Mouse (Mus musculus) urinary bladder, postnatal 36 days (tissue): ENCODE data around the gene Carns1.
"Not testable (repeated sequence)": the region's sequence is repeated elsewhere in the genome, so short reads cannot be mapped to it uniquely, and the experiment has no call there.

ENCODE experiments used
- DNase-seq, 2 experiments: peaks; one replicate each; pipeline ENCODE4 v3.0.0; 2022; ENCODE audit warnings: low spot score in 2 of 2, mixed read lengths in 1 of 2

Gene Carns1

GRCm38 (mm10) chr19:4150567-4151487, 24.5 kb downstream of the Carns1 start:
- no peak for DNase-seq

GRCm38 (mm10) chr19:4149764-4150461, 25.4 kb downstream of the Carns1 start:
- no peak for DNase-seq

GRCm38 (mm10) chr19:4149283-4149682, 26.0 kb downstream of the Carns1 start:
- DNase-seq, result no peak

DNA sequence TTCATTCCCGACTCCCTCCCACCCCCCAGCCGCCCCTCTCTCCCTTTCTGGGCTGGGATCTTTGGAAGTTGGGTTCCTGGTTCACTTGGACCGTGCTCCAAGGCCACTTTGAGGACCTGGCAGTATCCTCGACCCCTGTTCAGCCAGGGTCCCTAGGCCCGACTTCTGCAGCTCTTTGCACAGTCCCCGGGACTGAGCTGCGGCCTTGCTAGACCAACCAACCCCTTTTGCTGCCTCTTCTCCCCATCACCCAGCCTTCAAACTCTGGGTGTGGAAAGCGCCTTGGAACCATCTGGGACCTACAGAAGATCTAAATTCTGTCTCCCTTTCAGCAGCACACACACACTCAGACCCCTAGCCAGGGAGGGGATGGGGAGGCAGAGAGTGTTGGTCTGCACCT, 26.5 kb downstream of the Carns1 start:
- no peak for DNase-seq

DNA sequence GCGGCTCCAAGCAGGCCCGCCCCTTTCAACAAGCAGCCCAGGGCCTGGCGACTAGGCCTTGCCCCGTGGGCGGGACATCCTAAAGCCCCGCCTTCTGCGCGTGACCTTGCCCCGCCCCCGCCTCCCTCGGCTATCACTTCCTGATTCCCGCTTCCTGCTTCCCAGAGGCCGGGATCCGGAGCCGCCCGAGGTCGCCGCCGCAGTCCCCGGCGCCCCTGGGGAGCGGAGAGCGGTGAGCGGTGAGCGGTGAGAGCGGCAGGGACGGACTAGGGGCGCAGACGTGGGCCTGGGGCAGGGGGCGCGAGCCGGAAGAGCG, 26.8 kb downstream of the Carns1 start, which contains the start of gene Coro1b:
Gene Coro1b (plus strand): TSS at position 129 of the 316 bp plus-strand sequence.
- peak; percentile 98 to 99 for DNase-seq

GRCm38 (mm10) chr19:4147782-4148490, 27.3 kb downstream of the Carns1 start:
- no peak for DNase-seq

DNA sequence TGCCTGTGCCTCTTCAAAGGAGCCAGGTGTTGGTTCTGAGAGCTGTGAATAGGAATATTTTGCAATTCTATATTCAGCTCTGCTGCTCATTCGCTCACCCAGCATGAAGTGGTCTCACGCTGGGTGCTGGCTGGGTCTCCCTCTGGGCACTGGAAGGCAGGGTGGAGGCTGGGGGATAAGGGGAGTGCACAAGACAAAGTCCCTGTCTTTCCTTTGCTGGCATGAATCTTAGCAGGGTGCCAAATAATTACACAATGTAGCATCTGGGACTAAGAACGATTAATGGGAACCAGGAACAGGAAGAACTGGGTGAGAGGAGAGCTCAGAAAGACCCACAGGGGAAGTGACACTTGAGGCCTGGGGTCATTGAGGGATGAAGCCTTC, 28.3 kb downstream of the Carns1 start:
- no peak for DNase-seq

GRCm38 (mm10) chr19:4146366-4147021, 28.8 kb downstream of the Carns1 start:
- no peak for DNase-seq

DNA sequence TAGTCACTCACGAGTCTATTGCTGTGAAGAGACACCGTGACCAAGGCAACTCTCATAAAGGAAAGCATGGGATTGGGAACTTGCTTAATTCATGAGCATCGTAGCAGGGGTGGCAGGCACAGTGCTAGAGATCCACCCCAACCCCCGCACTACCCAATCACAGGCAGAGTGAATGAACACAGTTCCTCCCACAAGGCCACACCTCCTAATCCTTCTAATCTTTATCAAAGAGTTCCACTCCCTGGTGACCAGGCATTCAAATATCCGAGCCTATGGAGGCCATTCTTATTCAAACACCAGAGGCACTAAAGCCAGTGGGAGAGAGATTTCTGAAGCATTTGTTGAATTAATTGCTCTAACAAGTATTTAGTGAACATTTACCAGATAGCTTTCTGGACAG, 29.3 kb downstream of the Carns1 start:
- no peak for DNase-seq

DNA sequence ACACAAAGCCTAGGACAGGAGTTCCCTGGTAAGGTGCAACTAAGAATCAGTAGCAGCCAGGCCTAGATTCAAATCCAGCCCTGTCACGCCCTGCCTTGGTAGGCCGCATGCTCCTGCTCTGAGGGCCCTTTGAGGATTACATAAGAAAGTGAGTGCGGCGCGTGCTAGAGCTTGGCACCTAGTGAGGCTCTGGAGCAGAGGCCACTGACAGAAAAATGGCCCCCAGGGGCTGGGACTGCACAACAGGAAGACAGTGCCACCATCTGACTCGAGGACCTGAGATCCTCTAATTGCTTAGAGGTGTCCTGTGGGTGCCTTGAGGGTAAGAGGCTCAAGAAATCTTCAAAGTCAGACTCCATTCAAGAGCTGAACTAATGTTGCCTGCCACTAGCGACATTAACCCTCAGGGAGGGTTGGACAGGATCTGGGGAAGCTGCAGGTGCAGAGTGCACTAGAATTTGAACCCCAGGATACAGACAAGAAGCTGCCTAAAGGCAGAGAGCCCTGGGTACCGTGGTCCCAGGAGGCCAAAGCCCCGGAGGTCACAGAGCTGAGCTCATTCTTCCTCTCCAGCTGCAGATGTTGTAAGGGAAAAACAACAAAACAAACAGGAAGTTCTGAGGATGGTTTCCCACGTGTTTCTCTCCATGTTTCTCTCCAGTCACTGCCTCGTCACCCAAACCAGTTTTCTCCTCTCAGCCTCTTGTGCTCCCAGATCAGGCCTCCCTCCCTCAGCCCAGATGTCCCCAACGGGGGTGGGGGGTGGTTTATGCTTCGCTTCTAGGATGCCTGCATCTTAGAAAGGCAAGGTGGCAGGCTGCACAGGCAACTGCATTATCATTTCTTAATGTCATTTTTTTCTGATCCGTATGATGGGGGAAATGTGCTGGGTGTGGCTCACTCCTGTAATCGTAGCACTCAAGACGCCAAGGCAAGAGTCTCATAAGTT, 30.5 kb downstream of the Carns1 start:
- peak in 1 of 2 experiments; percentile 54 for DNase-seq

GRCm38 (mm10) chr19:4143759-4144268, 31.5 kb downstream of the Carns1 start, which contains the start of gene Cabp4:
Gene Cabp4, minus strand, starts transcription at chr19:4144033.
- no peak for DNase-seq

DNA sequence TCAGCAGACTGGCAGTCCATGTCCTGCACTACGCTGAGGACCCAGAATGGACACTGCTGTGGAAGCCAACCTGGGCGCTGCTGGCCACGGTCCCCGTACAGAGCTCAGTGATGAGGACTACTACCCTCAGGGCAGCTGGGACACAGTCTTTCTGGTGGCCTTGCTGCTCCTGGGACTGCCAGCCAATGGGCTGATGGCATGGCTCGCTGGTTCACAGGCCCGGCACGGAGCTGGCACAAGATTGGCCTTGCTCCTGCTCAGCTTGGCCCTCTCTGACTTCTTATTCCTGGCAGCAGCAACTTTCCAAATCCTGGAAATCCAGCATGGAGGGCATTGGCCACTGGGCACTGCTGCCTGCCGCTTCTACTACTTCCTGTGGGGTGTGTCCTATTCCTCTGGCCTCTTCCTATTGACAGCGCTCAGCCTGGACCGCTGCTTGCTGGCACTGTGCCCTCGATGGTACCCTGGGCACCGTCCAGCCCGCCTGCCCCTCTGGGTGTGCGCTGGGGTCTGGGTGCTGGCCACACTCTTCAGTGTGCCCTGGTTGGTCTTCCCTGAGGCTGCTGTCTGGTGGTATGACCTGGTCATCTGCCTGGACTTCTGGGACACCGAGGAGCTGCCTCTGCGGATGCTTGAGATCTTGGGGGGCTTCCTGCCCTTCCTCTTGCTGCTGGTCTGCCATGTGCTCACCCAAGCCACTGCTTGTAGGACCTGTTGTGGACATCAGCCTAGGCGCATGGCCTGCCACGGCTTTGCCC, 32.7 kb downstream of the Carns1 start:
- DNase-seq, result peak in 1 of 2 experiments; percentile 43

DNA sequence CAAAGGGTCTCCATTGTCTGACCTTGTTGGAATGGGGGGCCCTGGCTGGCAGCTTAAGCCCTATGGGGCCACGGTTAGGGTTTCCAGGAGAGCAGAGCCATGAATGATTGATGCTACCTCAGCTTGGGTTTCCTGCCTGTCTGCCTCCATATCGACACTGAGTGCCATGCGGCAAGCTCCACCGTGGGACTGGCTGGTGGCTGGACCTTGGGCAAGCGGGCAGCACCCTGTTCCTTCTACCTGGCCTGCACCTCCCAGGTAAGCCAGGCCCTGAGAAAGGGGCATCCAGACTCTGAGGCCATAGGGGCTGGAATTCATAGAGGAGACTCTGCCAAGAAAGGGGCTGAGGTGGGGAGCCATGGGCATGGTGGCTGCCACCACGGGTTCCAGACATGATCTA, 35.1 kb downstream of the Carns1 start:
- no peak for DNase-seq

DNA sequence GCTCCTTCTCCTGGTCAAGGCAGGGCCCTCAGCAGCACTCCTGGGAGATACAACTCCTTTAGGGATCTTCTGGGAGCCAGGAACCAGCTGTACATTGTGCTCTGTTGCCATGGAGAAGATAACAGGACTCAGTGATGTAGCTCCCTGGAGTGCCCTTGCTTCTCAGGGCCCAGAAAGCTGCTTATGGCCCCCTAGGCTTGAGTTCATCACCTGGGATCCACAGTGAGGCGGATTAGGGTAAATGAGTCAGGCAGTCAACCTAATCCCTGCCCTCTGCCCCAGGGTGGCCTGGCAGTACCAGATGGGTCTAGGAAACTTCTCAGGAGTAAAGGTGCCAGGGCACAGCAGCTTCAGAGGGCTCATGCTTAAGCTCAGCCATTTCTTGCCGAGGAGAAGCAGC, 35.8 kb downstream of the Carns1 start, which contains the start of gene Gpr152:
Gene Gpr152 (plus strand): TSS at position 342 of the 400 bp plus-strand sequence.
- no peak for DNase-seq

DNA sequence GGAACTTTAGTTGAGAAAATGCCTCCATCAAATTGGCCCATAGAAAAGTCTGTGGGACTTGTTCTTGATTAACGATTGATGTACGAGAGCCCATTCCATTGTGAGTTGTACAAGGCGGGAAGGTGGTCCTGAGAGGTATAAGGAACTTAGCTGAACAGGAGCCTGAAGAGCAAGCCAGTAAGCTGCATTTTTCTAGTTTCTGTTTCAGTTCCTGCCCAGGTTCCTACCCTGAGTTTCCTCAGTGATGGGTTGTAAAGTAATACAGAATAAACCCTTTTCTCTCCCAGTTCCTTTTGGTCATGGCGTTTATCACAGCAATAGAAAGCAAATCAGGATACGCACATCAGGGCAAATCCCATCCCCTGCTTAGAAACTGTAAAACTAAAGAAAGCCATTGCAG, 37.4 kb downstream of the Carns1 start:
- no peak for DNase-seq

- DNase-seq, result no peak
Measured at GRCm38 (mm10) chr19:4136463-4136862, 38.8 kb downstream of the Carns1 start.

DNA sequence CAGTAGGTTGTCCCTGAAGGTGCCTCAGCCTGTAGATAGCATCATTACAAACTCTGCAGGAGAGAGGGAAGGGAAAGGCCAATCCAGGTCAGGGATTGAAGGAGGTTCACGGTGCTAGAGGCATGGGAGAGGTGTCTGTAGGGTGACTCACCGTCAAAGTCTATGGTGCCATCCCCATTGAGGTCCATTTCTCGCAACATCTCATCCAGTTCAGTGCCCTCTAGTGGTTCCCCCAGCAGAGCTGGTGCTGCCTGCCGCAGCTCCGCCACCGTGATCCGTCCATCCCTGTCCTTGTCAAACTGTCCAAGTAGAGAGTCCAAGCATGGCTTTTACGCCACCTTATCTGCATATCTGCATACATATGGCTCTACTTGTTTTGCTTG, 39.3 kb downstream of the Carns1 start:
- not testable (repeated sequence) for DNase-seq

- DNase-seq, result not testable (repeated sequence)
Measured at GRCm38 (mm10) chr19:4135229-4135962, 39.9 kb downstream of the Carns1 start.

DNA sequence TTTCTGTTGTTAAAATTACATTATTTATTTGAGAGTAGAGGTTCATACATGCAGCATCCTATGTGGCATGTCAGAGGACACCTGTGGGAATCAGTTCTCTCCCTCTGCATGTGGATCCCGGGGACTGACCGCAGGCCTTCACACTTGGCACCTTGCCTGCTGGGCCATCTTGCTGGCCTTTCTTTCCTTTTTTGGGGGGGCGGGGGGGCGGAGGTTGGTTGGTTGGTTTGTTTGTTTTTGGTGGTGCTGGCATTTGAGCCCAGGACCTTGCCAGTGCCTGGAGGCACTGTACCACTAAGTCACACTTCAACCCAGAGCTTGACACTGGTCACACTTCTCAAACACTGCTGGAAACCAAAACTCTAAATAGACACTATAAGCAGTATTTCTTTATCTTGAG, 40.9 kb downstream of the Carns1 start:
- DNase-seq, result no peak
